Mouse (Mus musculus) heart, embryonic 11.5 days (tissue): ENCODE data around the gene Sctr. TPM values are rescaled to one million over a fixed set of nuclear protein-coding genes. Genes with fewer than 3 reads are reported as not detected.

ENCODE experiments used
- ATAC-seq: fragments of 200-750 bp; cut with Nextera tagmentation; replicated peaks from 2 replicates; pipeline ENCODE4 v1.8.0; 2017; ENCODE audit warnings: moderate library complexity; ENCODE audit not compliant: insufficient number of reproducible peaks, low FRiP score, low TSS enrichment
- H3K27ac ChIP-seq: fragments of 300-500 bp; sonication (generic); 2 replicates; pipeline ENCODE4 v1.5.1; 2014; ENCODE audit warnings: mild to moderate bottlenecking, low read depth, low read length
- H3K27me3 ChIP-seq: fragments of 300-500 bp; sonication (generic); 2 replicates; pipeline ENCODE4 v1.6.1; 2014; ENCODE audit warnings: mild to moderate bottlenecking, low read length, mixed read lengths; ENCODE audit not compliant: control insufficient read depth, insufficient read depth
- H3K36me3 ChIP-seq: fragments of 300-500 bp; sonication (generic); 2 replicates; pipeline ENCODE4 v1.6.1; 2014; ENCODE audit warnings: mild to moderate bottlenecking, low read length, moderate library complexity, mixed read lengths; ENCODE audit not compliant: control insufficient read depth, insufficient read depth
- H3K4me1 ChIP-seq: fragments of 300-500 bp; sonication (generic); 2 replicates; pipeline ENCODE4 v1.6.1; 2014; ENCODE audit warnings: low read length; ENCODE audit not compliant: control insufficient read depth, insufficient read depth
- H3K4me2 ChIP-seq: fragments of 300-500 bp; sonication (generic); 2 replicates; pipeline ENCODE4 v1.6.1; 2014; ENCODE audit warnings: mild to moderate bottlenecking, moderate library complexity
- H3K4me3 ChIP-seq: fragments of 300-500 bp; sonication (generic); 2 replicates; pipeline ENCODE4 v1.5.1; 2014; ENCODE audit warnings: low read depth, low read length
- H3K9ac ChIP-seq: fragments of 300-500 bp; sonication (generic); 2 replicates; pipeline ENCODE4 v1.6.1; 2014; ENCODE audit warnings: mild to moderate bottlenecking, low read depth, low read length, moderate library complexity
- H3K9me3 ChIP-seq: fragments of 300-500 bp; sonication (generic); replicated peaks from 2 replicates; pipeline ENCODE4 v1.6.1; 2016; ENCODE audit warnings: low read length; ENCODE audit not compliant: control insufficient read depth
- WGBS: fragments of 180-500 bp; shearing (Covaris S2); extraction: QIAGEN DNeasy Blood & Tissue Kit; methylation state at CpG from one replicate; pipeline ENCODE4 v1.1.7; 2014; ENCODE audit not compliant: insufficient replicate concordance; 5-methylcytosine and 5-hydroxymethylcytosine counted together
- polyA plus RNA-seq: library from polyadenylated mRNA; unstranded; fragments of >200 nt; fragmentation: Nextera tagmentation; extraction: Ambion mirVana; gene quantifications from 2 replicates; pipeline ENCODE4 v1.2.1, GENCODE M21; 2014

Sctr gene
- polyA plus RNA-seq, 1 experiment from 2014 or later, result not detected

DNA sequence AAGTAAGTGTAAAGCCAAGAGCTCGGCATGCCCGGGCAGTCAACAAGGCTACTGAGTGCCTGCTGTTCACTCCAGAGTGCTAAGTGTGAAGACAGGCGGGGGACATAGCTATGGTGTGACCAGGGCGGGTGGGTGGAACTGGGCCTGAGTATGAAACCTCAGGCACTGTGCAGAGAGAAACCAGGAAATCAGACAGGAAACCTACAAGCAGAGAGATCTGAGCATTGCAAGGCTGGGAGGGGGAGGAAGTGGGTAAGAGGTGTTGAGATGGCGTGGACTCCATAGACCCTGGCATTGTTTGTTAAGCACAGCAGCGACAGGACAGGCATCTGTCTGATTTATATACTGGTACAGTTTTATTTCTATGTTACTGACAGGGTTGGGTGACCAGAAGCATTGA lies 48.8 kb downstream of the Sctr start:
- H3K27me3 ChIP-seq, result no peaks in the 10 kb centered on the region
- H3K4me1 ChIP-seq, result 0 out of 2 replicates have a peak, but pooled peaks cover 5% of the 10 kb centered on the region
- 66% methylated on average over 6 of the region's 6 CpGs for WGBS
- no peak overlapping the region for H3K9ac ChIP-seq
- no peaks in the 10 kb centered on the region for H3K9me3 ChIP-seq
- no peak overlapping the region for H3K4me3 ChIP-seq
- H3K36me3 ChIP-seq, result no peaks in the 10 kb centered on the region
- no peak overlapping the region for H3K27ac ChIP-seq
- no peak overlapping the region for H3K4me2 ChIP-seq
- peak; percentile 18; the same call in 1 of the 2 replicates for ATAC-seq

DNA sequence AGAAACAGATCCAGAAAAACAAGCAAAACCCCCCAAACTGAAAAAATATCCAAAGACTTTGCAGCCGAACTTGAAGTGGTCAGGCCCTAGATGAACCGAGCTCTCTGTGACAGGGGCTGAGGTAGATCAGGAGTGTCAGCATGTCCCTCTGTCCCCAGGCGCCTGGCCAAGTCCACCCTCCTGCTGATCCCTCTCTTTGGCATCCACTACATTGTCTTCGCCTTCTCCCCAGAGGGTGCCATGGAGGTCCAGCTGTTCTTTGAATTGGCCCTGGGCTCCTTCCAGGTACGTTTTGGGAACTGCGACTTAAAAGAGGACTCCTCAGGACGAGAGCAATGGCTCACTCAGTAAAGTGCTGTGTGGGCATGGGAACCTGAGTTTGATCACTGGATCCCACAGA lies 49.5 kb downstream of the Sctr start:
- 72% methylated on average over 7 of the region's 7 CpGs for WGBS
- H3K36me3 ChIP-seq, result no peaks in the 10 kb centered on the region

GRCm38 (mm10) chr1:120057044-120057443 lies 50.4 kb downstream of the Sctr start:
- H3K27ac ChIP-seq, result no peak overlapping the region
- H3K27me3 ChIP-seq, result no peaks in the 10 kb centered on the region
- H3K4me3 ChIP-seq, result no peak overlapping the region
- WGBS, result 60% methylated on average over 14 of the region's 14 CpGs
- H3K36me3 ChIP-seq, result no peaks in the 10 kb centered on the region
- H3K9ac ChIP-seq, result no peak overlapping the region
- ATAC-seq, result no peak
- H3K4me1 ChIP-seq, result 0 out of 2 replicates have a peak, but pooled peaks cover 5% of the 10 kb centered on the region
- no peak overlapping the region for H3K4me2 ChIP-seq
- H3K9me3 ChIP-seq, result no peaks in the 10 kb centered on the region

More for the DNA sequence above, 49.5 kb downstream of the Sctr start:
- Histone ChIP-seq H3K27ac (no peak overlapping the region), H3K4me3 (no peak overlapping the region), H3K9me3 (no peaks in the 10 kb centered on the region), H3K27me3 (no peaks in the 10 kb centered on the region), H3K4me2 (no peak overlapping the region), H3K4me1 (0 out of 2 replicates have a peak, but pooled peaks cover 5% of the 10 kb centered on the region), H3K9ac (no peak overlapping the region)
- ATAC-seq, result no peak

DNA sequence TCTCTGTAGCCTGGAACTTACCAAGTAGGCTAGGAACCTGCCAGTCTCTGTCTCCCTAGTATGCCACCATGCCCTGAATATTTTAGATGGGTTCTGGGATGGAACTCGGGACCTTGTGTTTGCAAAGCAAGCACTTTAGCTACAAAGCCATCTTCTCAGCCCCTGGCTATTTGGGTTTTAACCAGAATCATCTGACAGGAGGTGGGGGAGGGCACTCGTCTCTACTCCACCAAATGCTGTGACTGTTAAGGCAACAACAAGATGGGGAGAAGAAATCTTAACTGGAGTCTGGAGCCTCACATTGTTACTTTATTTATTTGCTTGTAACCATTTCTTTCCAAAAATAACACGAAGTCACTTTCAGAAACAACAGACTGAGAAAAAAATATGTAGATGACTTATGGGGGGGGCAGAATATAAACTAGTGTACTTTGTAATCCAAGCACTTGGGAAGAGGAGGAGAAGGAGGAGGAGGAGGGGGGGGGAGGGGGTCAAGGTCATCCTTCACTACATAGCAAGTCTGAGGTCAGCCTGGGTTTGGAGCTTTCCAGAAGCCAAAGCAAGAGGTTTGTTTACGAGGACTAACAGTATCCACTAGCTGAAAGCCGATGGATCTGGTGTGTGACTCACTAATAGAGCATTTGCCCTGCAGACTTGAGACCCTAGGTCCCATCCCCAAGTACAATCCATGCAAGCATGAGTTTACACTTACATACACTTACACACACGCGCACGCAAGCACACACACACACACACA lies 51.2 kb downstream of the Sctr start:
- Histone ChIP-seq H3K4me2 (no peak overlapping the region), H3K4me3 (no peak overlapping the region), H3K36me3 (no peaks in the 10 kb centered on the region), H3K27ac (no peak overlapping the region), H3K9ac (no peak overlapping the region), H3K4me1 (0 out of 2 replicates have a peak, but pooled peaks cover 5% of the 10 kb centered on the region), H3K27me3 (no peaks in the 10 kb centered on the region), H3K9me3 (no peaks in the 10 kb centered on the region)
- no peak for ATAC-seq
- 69% methylated on average over 8 of the region's 8 CpGs for WGBS

DNA sequence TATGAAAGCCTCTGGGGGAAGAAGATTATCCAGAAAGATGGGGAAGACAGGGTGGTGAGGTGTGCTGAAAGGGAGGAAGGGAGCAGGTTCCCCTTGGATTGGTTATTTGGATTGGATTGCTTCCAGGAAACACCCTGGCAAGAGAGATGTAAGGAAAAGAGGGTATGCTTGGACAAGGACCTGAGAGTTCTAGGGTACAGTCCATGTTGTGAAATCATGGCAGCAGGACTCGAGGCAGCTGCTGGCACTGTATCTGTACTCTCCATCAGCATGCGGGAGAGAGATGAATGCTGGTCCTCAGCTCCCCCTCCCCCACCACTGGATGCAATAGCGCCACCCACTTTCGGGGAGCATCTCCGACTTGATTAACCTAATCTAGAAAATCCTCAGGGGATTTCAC lies 54.0 kb downstream of the Sctr start:
- no peak overlapping the region for H3K4me3 ChIP-seq
- no peak overlapping the region for H3K27ac ChIP-seq
- no peaks in the 10 kb centered on the region for H3K9me3 ChIP-seq
- no peaks in the 10 kb centered on the region for H3K27me3 ChIP-seq
- H3K4me1 ChIP-seq, result 0 out of 2 replicates have a peak, but pooled peaks cover 5% of the 10 kb centered on the region
- no peak overlapping the region for H3K4me2 ChIP-seq
- H3K9ac ChIP-seq, result no peak overlapping the region
- WGBS, result 62% methylated on average over 5 of the region's 5 CpGs
- ATAC-seq, result no peak
- H3K36me3 ChIP-seq, result no peaks in the 10 kb centered on the region

DNA sequence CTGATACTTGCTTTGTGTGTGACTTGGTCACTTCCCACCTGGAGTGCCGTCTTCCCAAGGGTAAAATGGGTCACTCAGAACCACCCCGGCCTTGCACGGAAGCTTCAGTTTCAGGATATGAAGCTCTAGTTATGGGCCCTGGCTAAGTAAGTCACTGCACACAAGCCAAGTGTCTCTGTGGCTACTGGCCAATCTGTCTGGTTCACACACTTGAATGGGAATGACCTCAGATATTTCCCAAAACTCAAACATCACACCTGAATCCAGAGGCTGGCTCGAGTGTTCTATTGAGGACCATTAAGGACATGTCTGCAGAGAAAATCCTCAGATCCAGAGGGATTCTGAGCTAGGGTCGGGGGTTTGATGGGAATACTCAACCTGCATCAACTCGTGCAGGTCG lies 55.5 kb downstream of the Sctr start:
- Histone ChIP-seq H3K4me1 (0 out of 2 replicates have a peak, but pooled peaks cover 5% of the 10 kb centered on the region), H3K27me3 (no peaks in the 10 kb centered on the region), H3K36me3 (no peaks in the 10 kb centered on the region), H3K9me3 (no peaks in the 10 kb centered on the region), H3K9ac (no peak overlapping the region), H3K4me3 (no peak overlapping the region), H3K27ac (no peak overlapping the region), H3K4me2 (no peak overlapping the region)
- 86% methylated on average over 7 of the region's 7 CpGs for WGBS
- no peak for ATAC-seq

- no peak for ATAC-seq
- H3K9me3 ChIP-seq, result no peaks in the 10 kb centered on the region
These were observed 57.5 kb downstream of the Sctr start for GRCm38 (mm10) chr1:120064036-120064682.

DNA sequence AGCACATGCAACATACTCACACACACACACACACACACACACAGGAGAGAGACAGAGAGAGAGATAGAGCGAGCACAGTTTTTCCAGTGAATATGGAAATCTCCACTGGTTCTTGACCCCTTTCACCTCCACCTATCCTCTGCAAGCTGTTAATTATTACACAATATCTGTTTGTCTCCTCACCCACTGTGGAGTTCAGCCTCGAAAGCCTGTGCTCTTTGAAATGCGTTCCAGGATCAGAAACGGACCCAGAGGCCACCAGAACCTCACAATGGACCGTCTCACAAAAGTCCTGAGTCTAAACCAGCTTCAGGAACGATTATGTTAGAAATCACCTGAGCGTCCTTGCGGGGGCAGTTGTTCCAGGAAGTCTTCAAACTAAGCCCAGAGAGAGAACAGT lies 59.5 kb downstream of the Sctr start:
- Histone ChIP-seq H3K9me3 (no peaks in the 10 kb centered on the region), H3K27ac (no peak overlapping the region), H3K36me3 (no peaks in the 10 kb centered on the region), H3K4me1 (no peaks in the 10 kb centered on the region), H3K27me3 (no peaks in the 10 kb centered on the region), H3K4me3 (no peak overlapping the region), H3K9ac (no peak overlapping the region), H3K4me2 (no peak overlapping the region)
- WGBS, result 78% methylated on average over 8 of the region's 8 CpGs
- no peak for ATAC-seq

More at GRCm38 (mm10) chr1:120064036-120064682, 57.5 kb downstream of the Sctr start:
- no peak overlapping the region for H3K9ac ChIP-seq
- H3K36me3 ChIP-seq, result no peaks in the 10 kb centered on the region
- WGBS, result 82% methylated on average over 11 of the region's 11 CpGs
- no peak overlapping the region for H3K4me3 ChIP-seq
- no peaks in the 10 kb centered on the region for H3K4me1 ChIP-seq
- no peak overlapping the region for H3K4me2 ChIP-seq
- no peak overlapping the region for H3K27ac ChIP-seq
- no peaks in the 10 kb centered on the region for H3K27me3 ChIP-seq
